Mouse (Mus musculus): ENCODE measurements around the gene Spem2. TPM values are rescaled to one million over a fixed set of nuclear protein-coding genes. Genes with fewer than 3 reads are reported as not detected.

Gene Spem2
- polyA plus RNA-seq, 1 experiment from 2014 or later = not detected

- no peaks in the 10 kb centered on the region for H3K9me3 ChIP-seq (ENCODE audit: control insufficient read depth, low read length)
- no peak within 1 kb of the TSS for H3K27ac ChIP-seq (ENCODE audit: low read depth, low read length)
- peak; percentile 44 for DNase-seq (ENCODE audit: low spot score, missing footprints)
- H3K27me3 ChIP-seq (ENCODE audit: control insufficient read depth, insufficient read depth, low read length) = no peaks in the 10 kb centered on the region
- no peaks in the 10 kb centered on the region for H3K4me1 ChIP-seq (ENCODE audit: control insufficient read depth, insufficient read depth, low read length)
- no peak within 1 kb of the TSS for H3K4me2 ChIP-seq
- 92% methylated on average over 3 of the region's 3 CpGs for WGBS
- ATAC-seq (ENCODE audit: low FRiP score) = no peak
- peaks cover 14% of the 10 kb centered on the region; the same call in 1 of the 2 replicates for H3K36me3 ChIP-seq (ENCODE audit: control insufficient read depth, insufficient read depth, low read length)
- H3K9ac ChIP-seq (ENCODE audit: low read length) = no peak within 1 kb of the TSS
- no peak within 1 kb of the TSS for H3K4me3 ChIP-seq (ENCODE audit: low read depth, low read length)
Measured at GRCm38 (mm10) chr11:69822080-69822479, 3.8 kb upstream of the Spem2 start, which contains the start of gene Spem1. Spem1 (minus strand) TSS chr11:69822180.

GRCm38 (mm10) chr11:69818871-69819270 is 606 bp upstream of the Spem2 start:
- Histone ChIP-seq H3K4me2 (no peak overlapping the region), H3K27ac (ENCODE audit: low read depth, low read length) (no peak overlapping the region), H3K27me3 (ENCODE audit: control insufficient read depth, insufficient read depth, low read length) (no peaks in the 10 kb centered on the region), H3K4me3 (ENCODE audit: low read depth, low read length) (no peak overlapping the region), H3K9me3 (ENCODE audit: control insufficient read depth, low read length) (no peaks in the 10 kb centered on the region), H3K9ac (ENCODE audit: low read length) (no peak overlapping the region), H3K36me3 (ENCODE audit: control insufficient read depth, insufficient read depth, low read length) (no peaks in the 10 kb centered on the region), H3K4me1 (ENCODE audit: control insufficient read depth, insufficient read depth, low read length) (no peaks in the 10 kb centered on the region)
- 93% methylated on average over 8 of the region's 8 CpGs for WGBS
- ATAC-seq (ENCODE audit: low FRiP score) (no peak), DNase-seq (ENCODE audit: low spot score, missing footprints) (peak; percentile 56)

DNA sequence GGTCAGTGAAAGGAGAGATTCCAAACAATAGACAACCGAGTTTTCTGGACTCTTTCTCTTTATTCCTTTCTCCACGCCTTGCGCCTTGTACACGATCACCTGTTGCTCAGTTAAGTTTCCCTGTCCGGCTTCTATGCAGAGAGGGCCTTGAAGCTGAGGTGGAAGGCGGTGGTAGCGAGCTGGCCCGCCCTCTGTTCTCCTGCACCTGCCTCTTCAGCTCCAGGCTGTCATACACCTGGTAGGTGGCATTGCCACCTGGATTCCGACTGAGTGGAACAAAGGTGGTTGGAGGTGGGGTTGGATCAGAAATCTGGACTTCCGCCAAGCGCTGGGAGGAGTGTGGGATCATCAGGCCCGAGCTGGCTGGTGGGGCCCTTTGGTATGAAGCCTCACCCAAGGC is 1.7 kb downstream of the Spem2 start:
- 88% methylated on average over 12 of the region's 12 CpGs for WGBS
- H3K27me3 ChIP-seq (ENCODE audit: control insufficient read depth, insufficient read depth, low read length) = no peaks in the 10 kb centered on the region
- no peak for ATAC-seq (ENCODE audit: low FRiP score)
- H3K9me3 ChIP-seq (ENCODE audit: control insufficient read depth, low read length) = no peaks in the 10 kb centered on the region
- H3K9ac ChIP-seq (ENCODE audit: low read length) = no peak overlapping the region
- no peak overlapping the region for H3K4me2 ChIP-seq
- H3K4me3 ChIP-seq (ENCODE audit: low read depth, low read length) = no peak overlapping the region
- H3K36me3 ChIP-seq (ENCODE audit: control insufficient read depth, insufficient read depth, low read length) = no peaks in the 10 kb centered on the region
- no peaks in the 10 kb centered on the region for H3K4me1 ChIP-seq (ENCODE audit: control insufficient read depth, insufficient read depth, low read length)
- no peak overlapping the region for H3K27ac ChIP-seq (ENCODE audit: low read depth, low read length)
- peak; percentile 21 for DNase-seq (ENCODE audit: low spot score, missing footprints)

DNA sequence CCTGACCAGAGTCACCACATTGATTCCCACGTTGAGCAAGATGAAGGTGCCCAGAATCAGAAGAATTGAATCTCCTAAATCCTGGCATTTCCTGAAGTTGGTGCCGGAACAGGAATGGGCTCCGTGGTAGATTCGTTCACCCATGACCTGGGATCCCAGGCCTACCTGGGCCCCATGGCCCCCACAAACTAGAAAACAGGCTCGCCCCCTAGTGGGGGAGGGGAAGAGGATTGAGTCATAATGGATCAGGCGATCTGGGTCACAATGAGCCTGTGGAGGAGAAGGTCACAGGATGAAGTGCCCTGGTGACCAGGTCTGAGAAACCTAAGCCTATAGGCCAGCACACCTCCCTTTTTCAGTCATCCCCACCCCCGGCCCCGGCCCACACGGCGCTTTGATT is 3.1 kb downstream of the Spem2 start, which contains the start of gene Gm39566:
Gene Gm39566, minus strand, starts transcription at position 144 of the 400 bp plus-strand sequence.
- no peak for DNase-seq (ENCODE audit: low spot score, missing footprints)
- no peak within 1 kb of the TSS for H3K4me2 ChIP-seq
- H3K27me3 ChIP-seq (ENCODE audit: control insufficient read depth, insufficient read depth, low read length) = no peaks in the 10 kb centered on the region
- no peak within 1 kb of the TSS for H3K9ac ChIP-seq (ENCODE audit: low read length)
- no peaks in the 10 kb centered on the region for H3K4me1 ChIP-seq (ENCODE audit: control insufficient read depth, insufficient read depth, low read length)
- no peaks in the 10 kb centered on the region for H3K9me3 ChIP-seq (ENCODE audit: control insufficient read depth, low read length)
- H3K4me3 ChIP-seq (ENCODE audit: low read depth, low read length) = no peak within 1 kb of the TSS
- WGBS = 61% methylated on average over 10 of the region's 10 CpGs
- ATAC-seq (ENCODE audit: low FRiP score) = no peak
- H3K36me3 ChIP-seq (ENCODE audit: control insufficient read depth, insufficient read depth, low read length) = no peaks in the 10 kb centered on the region
- H3K27ac ChIP-seq (ENCODE audit: low read depth, low read length) = no peak within 1 kb of the TSS

GRCm38 (mm10) chr11:69810280-69810679 is 8.0 kb downstream of the Spem2 start:
- ATAC-seq (ENCODE audit: low FRiP score) = no peak

DNA sequence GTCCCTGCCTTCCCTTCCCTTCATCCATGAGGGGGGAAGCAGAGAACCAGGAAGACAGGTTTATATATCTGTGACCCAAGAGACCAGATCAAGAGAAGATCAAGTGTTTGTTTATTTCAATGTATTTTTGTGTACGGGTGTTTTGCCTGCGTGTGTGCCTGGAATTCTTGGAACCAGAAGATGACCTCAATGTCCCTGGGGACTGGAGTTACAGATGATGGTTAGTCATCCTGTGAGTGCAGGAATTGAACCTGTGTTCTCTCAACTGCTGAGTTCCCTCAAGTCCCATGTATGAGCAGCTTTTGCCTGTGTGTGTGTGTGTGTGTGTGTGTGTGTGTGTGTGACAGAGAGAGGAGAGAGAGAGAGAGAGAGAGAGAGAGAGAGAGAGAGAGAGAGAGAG is 10.6 kb downstream of the Spem2 start:
- WGBS = 87% methylated on average over 2 of the region's 2 CpGs
- H3K4me1 ChIP-seq (ENCODE audit: control insufficient read depth, insufficient read depth, low read length) = peaks cover 19% of the 10 kb centered on the region
- H3K36me3 ChIP-seq (ENCODE audit: control insufficient read depth, insufficient read depth, low read length) = no peaks in the 10 kb centered on the region
- no peaks in the 10 kb centered on the region for H3K9me3 ChIP-seq (ENCODE audit: control insufficient read depth, low read length)
- H3K27ac ChIP-seq (ENCODE audit: low read depth, low read length) = no peak overlapping the region
- no peak overlapping the region for H3K4me2 ChIP-seq
- H3K4me3 ChIP-seq (ENCODE audit: low read depth, low read length) = no peak overlapping the region
- DNase-seq (ENCODE audit: low spot score, missing footprints) (no peak), ATAC-seq (ENCODE audit: low FRiP score) (no peak)
- H3K9ac ChIP-seq (ENCODE audit: low read length) = no peak overlapping the region
- peaks cover 34% of the 10 kb centered on the region for H3K27me3 ChIP-seq (ENCODE audit: control insufficient read depth, insufficient read depth, low read length)

More at GRCm38 (mm10) chr11:69810280-69810679, 8.0 kb downstream of the Spem2 start:
- H3K4me1 ChIP-seq (ENCODE audit: control insufficient read depth, insufficient read depth, low read length) = no peaks in the 10 kb centered on the region
- no peaks in the 10 kb centered on the region for H3K9me3 ChIP-seq (ENCODE audit: control insufficient read depth, low read length)
- H3K9ac ChIP-seq (ENCODE audit: low read length) = no peak overlapping the region
- no peak overlapping the region for H3K4me3 ChIP-seq (ENCODE audit: low read depth, low read length)
- no peak for DNase-seq (ENCODE audit: low spot score, missing footprints)
- peaks cover 11% of the 10 kb centered on the region for H3K27me3 ChIP-seq (ENCODE audit: control insufficient read depth, insufficient read depth, low read length)
- H3K27ac ChIP-seq (ENCODE audit: low read depth, low read length) = no peak overlapping the region
- no peaks in the 10 kb centered on the region for H3K36me3 ChIP-seq (ENCODE audit: control insufficient read depth, insufficient read depth, low read length)
- no peak overlapping the region for H3K4me2 ChIP-seq

GRCm38 (mm10) chr11:69806378-69806777 is 11.9 kb downstream of the Spem2 start:
- Histone ChIP-seq H3K4me3 (ENCODE audit: low read depth, low read length) (no peak overlapping the region), H3K27ac (ENCODE audit: low read depth, low read length) (no peak overlapping the region), H3K27me3 (ENCODE audit: control insufficient read depth, insufficient read depth, low read length) (peaks cover 46% of the 10 kb centered on the region), H3K36me3 (ENCODE audit: control insufficient read depth, insufficient read depth, low read length) (no peaks in the 10 kb centered on the region), H3K4me2 (no peak overlapping the region), H3K9ac (ENCODE audit: low read length) (no peak overlapping the region), H3K4me1 (ENCODE audit: control insufficient read depth, insufficient read depth, low read length) (peaks cover 30% of the 10 kb centered on the region), H3K9me3 (ENCODE audit: control insufficient read depth, low read length) (no peaks in the 10 kb centered on the region)
- ATAC-seq (ENCODE audit: low FRiP score) = no peak
- DNase-seq (ENCODE audit: low spot score, missing footprints) = no peak
- 78% methylated on average over 4 of the region's 4 CpGs for WGBS

DNA sequence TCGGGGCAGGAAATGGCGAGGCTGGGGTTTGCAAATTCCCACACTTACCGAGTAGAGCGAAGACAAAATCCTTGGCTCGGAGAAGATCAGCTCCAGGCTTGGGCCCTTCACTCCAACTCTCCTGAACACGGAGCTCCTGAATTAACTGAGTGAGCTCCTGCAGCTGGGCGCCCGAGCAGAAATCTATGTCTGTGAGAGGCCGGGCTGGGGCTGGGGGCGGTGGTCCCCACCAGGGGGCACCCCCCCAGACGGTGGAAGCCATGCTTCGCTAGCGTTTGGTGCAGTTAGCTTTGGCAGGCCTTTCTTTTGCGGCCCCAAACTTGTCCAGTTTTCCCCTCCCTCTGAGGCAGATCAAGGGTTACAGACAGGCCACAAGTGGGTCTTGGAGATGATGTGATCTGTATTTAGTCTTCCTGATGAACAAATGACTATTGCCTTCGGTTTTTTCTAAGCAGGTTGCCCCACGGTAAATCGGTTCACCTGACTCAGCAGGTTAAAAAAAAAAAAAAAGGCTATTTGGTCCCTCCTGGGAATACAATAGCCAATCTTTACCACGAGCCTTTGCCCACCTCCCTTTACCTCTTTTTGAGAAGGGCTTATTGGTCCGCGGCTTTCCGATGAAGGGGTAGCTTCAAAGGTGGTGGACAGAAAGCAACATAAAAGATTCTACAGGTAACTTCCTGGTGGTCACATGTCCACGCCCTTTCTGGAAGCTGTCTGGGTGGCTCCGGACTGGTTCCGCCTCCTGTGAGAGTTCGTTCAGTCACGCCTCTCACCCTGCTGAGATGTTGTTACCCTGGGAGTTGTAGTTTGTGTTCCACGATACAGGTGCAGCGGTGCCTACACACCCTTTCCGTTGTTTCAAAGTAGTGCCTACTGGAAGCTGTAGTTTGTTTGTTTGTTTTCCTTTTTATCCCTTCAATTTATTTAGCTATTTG is 13.0 kb downstream of the Spem2 start, which contains the start of gene Tmem102:
Gene Tmem102, minus strand, starts transcription at position 653 of the 938 bp plus-strand sequence.
- Histone ChIP-seq H3K9me3 (ENCODE audit: control insufficient read depth, low read length) (no peaks in the 10 kb centered on the region), H3K36me3 (ENCODE audit: control insufficient read depth, insufficient read depth, low read length) (no peaks in the 10 kb centered on the region), H3K9ac (ENCODE audit: low read length) (no peak within 1 kb of the TSS), H3K4me1 (ENCODE audit: control insufficient read depth, insufficient read depth, low read length) (peaks cover 37% of the 10 kb centered on the region), H3K27me3 (ENCODE audit: control insufficient read depth, insufficient read depth, low read length) (peaks cover 51% of the 10 kb centered on the region), H3K27ac (ENCODE audit: low read depth, low read length) (no peak within 1 kb of the TSS), H3K4me3 (ENCODE audit: low read depth, low read length) (peak within 1 kb of the TSS; percentile 44; the same call in 1 of the 2 replicates), H3K4me2 (0 out of 2 replicates have a peak within 1 kb of the TSS, but pooled peaks have one; percentile 11)
- no peak for ATAC-seq (ENCODE audit: low FRiP score)
- DNase-seq (ENCODE audit: low spot score, missing footprints) = peak; percentile 87
- WGBS = 6% methylated on average over 29 of the region's 29 CpGs

DNA sequence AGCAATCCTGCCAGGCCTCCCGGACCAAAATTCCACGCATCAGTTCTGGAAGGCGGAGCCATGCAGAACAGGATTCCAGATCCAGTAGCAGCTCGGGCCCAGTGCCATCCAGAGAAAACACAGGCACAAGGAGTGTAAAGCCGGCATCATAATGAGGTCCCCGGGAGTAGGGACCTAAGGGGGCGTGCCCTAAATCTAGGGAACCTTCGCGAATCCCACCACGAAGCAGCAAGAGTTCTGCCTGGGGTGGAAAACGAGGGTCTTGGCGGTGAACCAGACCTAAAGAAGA is 13.7 kb downstream of the Spem2 start:
- peak; percentile 92 for DNase-seq (ENCODE audit: low spot score, missing footprints)
- peaks cover 51% of the 10 kb centered on the region for H3K27me3 ChIP-seq (ENCODE audit: control insufficient read depth, insufficient read depth, low read length)
- WGBS = 7% methylated on average over 12 of the region's 12 CpGs
- peak overlapping the region; percentile 44; the same call in 1 of the 2 replicates for H3K4me3 ChIP-seq (ENCODE audit: low read depth, low read length)
- 0 out of 2 replicates have a peak overlapping the region, but pooled peaks have one; percentile 11 for H3K4me2 ChIP-seq
- no peaks in the 10 kb centered on the region for H3K9me3 ChIP-seq (ENCODE audit: control insufficient read depth, low read length)
- no peak for ATAC-seq (ENCODE audit: low FRiP score)
- no peak overlapping the region for H3K9ac ChIP-seq (ENCODE audit: low read length)
- peaks cover 43% of the 10 kb centered on the region for H3K4me1 ChIP-seq (ENCODE audit: control insufficient read depth, insufficient read depth, low read length)
- no peaks in the 10 kb centered on the region for H3K36me3 ChIP-seq (ENCODE audit: control insufficient read depth, insufficient read depth, low read length)
- H3K27ac ChIP-seq (ENCODE audit: low read depth, low read length) = no peak overlapping the region
